Mouse (Mus musculus) liver, adult 2 months (tissue): ENCODE measurements around the gene Serf2.

Experiments
- CTCF ChIP-seq: fragments of 200-500 bp; IDR thresholded peaks from 2 replicates; pipeline ENCODE4 v1.5.1; 2011; ENCODE audit warnings: low read depth, low read length, control low read depth
- POLR2A ChIP-seq: fragments of 200-500 bp; IDR thresholded peaks from 2 replicates; pipeline ENCODE4 v1.6.1; 2011; ENCODE audit warnings: low read length, control low read depth; ENCODE audit not compliant: insufficient read depth; ENCODE audit errors: extremely low read depth

- TF ChIP-seq POLR2A = no peak
- TF ChIP-seq CTCF = no peak
These were observed 25.8 kb upstream of the Serf2 start for GRCm38 (mm10) chr2:121423166-121423565.
